Mouse (Mus musculus): Measurements from ENCODE around the gene Oaf. TPM values are rescaled to one million over a fixed set of nuclear protein-coding genes. Genes with fewer than 3 reads are reported as not detected.

The Oaf gene
- polyA plus RNA-seq, 1 experiment from 2014 or later = 38.9 TPM

DNA sequence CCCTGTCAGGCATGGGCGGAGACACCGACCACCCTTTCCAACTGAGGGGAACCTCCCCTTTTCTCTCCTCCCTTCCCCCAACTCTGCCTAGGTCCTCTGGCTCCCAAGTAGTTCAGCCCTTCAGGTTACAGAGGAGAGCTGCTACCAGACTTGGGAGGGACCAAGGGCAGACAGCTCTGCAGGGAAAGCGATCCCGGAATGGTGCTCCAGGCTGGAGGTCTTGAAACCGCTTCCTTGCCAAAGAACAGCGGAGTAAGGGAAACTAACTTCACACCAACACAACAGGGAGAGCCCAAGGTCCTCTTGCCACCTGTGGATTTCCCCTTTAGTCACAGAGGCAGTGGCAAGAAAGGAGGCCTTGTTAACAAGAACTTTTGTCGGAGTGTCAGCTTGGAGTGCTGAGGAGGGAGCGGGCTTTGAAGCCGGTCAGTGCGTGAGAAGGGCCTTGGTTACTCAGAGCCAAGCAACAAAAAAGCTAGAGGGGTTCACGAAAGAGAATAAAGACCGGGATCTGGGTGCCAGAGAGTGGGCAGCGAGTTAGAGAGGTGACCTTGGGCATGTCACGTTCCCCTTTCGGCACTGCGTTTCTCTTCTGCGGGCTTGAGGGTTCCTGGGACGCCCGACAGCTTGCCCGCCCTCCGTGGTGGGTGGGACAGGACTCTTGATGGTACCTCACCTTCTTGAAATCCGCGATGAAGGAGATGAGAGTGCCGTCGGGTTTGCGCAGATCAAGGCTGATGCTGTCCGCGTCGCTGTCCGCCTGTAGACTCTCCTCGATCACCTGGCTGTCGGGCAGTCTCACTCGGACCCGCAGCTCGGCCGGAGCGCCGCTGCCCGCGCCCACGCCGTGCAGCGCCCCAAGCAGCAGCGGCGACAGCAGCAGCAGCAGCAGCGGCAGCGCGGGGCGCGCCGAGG is 823 bp downstream of the Oaf start:
- 0% methylated on average over 51 of the region's 51 CpGs for WGBS
- Histone ChIP-seq H3K4me3 (ENCODE audit: low read depth, low read length) (peak overlapping the region; percentile 74), H3K27ac (ENCODE audit: low read depth, low read length) (peak overlapping the region; percentile 81), H3K27me3 (ENCODE audit: control insufficient read depth, insufficient read depth, low read length) (peaks cover 2% of the 10 kb centered on the region; the same call in 1 of the 2 replicates), H3K9ac (ENCODE audit: low read length) (peak overlapping the region; percentile 73), H3K9me3 (ENCODE audit: control insufficient read depth, low read length) (no peaks in the 10 kb centered on the region), H3K36me3 (ENCODE audit: control insufficient read depth, insufficient read depth, low read length) (no peaks in the 10 kb centered on the region), H3K4me1 (replicated peaks; ENCODE audit: control insufficient read depth, insufficient read depth, low read length) (peaks cover 10% of the 10 kb centered on the region; the same call in 1 of the 2 replicates), H3K4me2 (ENCODE audit: low read depth, low read length, severe bottlenecking) (peak overlapping the region; percentile 78)
- DNase-seq (ENCODE audit: low spot score) = peak; percentile 70
- ATAC-seq (replicated peaks; ENCODE audit: low FRiP score) = peak; percentile 28; the same call in 1 of the 2 replicates

DNA sequence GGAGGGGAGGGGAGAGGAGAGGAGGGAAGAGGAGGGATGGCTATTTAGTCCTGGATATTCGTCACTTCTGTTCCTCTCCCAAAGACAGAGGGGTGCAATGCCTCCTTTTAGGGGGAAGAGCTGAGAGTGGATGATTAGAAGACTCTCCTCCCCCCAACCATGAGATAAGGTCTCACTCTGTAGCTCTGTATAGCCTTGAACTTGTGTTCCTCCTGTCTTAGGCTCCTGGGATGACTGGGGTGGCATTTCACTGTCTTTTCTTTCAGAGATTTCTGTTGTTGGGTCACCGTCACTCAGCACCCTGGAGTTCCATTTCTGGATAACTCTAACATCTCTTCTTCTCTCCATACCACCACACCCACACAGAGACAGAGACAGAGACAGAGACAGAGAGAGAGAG is 1.5 kb downstream of the Oaf start:
- no peak overlapping the region; the same call in 1 of the 2 replicates for H3K9ac ChIP-seq (ENCODE audit: low read length)
- H3K27me3 ChIP-seq (ENCODE audit: control insufficient read depth, insufficient read depth, low read length) = peaks cover 2% of the 10 kb centered on the region; the same call in 1 of the 2 replicates
- peaks cover 10% of the 10 kb centered on the region; the same call in 1 of the 2 replicates for H3K4me1 ChIP-seq (replicated peaks; ENCODE audit: control insufficient read depth, insufficient read depth, low read length)
- no peak overlapping the region for H3K27ac ChIP-seq (ENCODE audit: low read depth, low read length)
- no peaks in the 10 kb centered on the region for H3K36me3 ChIP-seq (ENCODE audit: control insufficient read depth, insufficient read depth, low read length)
- H3K4me2 ChIP-seq (ENCODE audit: low read depth, low read length, severe bottlenecking) = peak overlapping the region; percentile 78
- H3K9me3 ChIP-seq (ENCODE audit: control insufficient read depth, low read length) = no peaks in the 10 kb centered on the region
- WGBS = 24% methylated on average over 2 of the region's 2 CpGs
- ATAC-seq (replicated peaks; ENCODE audit: low FRiP score) (no peak), DNase-seq (ENCODE audit: low spot score) (no peak)
- H3K4me3 ChIP-seq (ENCODE audit: low read depth, low read length) = peak overlapping the region; percentile 74

DNA sequence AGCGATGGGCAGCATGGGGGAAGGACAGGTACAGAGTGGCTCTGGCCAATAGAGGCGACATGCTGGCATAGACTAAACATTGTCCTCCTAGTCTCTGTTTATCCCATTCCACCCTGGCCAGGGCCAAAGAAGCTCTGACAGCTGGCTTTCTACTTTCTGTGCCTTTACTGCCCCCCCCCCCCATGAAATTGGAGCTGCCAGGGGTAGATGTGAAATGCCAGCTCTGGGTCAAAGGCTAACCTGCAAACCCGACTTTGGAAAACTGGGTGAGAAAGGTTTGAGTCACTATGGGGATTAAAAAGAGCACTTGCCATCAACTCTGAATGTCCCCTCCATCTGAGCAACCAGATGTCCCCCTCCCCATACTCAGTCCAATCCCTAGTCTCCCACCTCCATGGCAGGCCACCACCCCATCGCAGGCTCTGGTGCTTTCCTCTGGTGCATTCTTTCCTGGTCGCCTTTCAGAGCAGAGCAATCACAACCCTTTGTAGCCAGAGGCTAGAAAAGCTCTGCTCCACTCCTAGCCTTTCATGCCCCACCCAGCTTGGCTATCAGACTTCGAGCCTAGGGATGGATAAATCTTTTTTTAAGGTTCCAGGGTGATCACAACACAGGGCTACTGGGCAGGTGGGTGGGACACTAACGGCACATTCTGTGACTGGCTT is 2.5 kb downstream of the Oaf start:
- Histone ChIP-seq H3K27ac (ENCODE audit: low read depth, low read length) (no peak overlapping the region), H3K27me3 (ENCODE audit: control insufficient read depth, insufficient read depth, low read length) (peaks cover 2% of the 10 kb centered on the region; the same call in 1 of the 2 replicates), H3K4me2 (ENCODE audit: low read depth, low read length, severe bottlenecking) (peak overlapping the region; percentile 78), H3K9ac (ENCODE audit: low read length) (no peak overlapping the region), H3K36me3 (ENCODE audit: control insufficient read depth, insufficient read depth, low read length) (no peaks in the 10 kb centered on the region), H3K9me3 (ENCODE audit: control insufficient read depth, low read length) (no peaks in the 10 kb centered on the region), H3K4me3 (ENCODE audit: low read depth, low read length) (peak overlapping the region; percentile 74; the same call in 1 of the 2 replicates), H3K4me1 (replicated peaks; ENCODE audit: control insufficient read depth, insufficient read depth, low read length) (peaks cover 10% of the 10 kb centered on the region; the same call in 1 of the 2 replicates)
- ATAC-seq (replicated peaks; ENCODE audit: low FRiP score) (no peak), DNase-seq (ENCODE audit: low spot score) (no peak)
- 46% methylated on average over 7 of the region's 7 CpGs for WGBS

DNA sequence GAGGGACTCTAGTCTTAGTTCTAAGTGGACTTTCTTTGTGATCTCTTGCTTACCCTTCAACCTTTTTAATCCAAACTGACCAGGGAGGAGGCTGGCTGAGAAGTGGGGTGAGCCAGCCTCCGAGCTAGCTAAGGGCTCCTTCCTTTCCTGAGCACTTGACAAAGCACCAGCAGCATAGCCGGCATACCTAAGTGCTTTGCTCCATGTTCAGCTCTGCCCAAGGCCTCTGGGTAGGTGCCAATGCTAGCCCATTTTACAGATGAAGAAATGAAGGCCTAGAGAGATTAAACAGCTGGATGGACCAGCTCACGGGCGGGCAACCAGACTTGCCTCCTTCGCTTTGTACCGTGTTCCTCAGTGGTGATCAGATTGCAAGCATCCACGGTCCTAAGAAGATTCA is 3.1 kb downstream of the Oaf start:
- Histone ChIP-seq H3K4me1 (replicated peaks; ENCODE audit: control insufficient read depth, insufficient read depth, low read length) (peaks cover 14% of the 10 kb centered on the region; the same call in 1 of the 2 replicates), H3K4me2 (ENCODE audit: low read depth, low read length, severe bottlenecking) (no peak overlapping the region), H3K27me3 (ENCODE audit: control insufficient read depth, insufficient read depth, low read length) (peaks cover 2% of the 10 kb centered on the region; the same call in 1 of the 2 replicates), H3K36me3 (ENCODE audit: control insufficient read depth, insufficient read depth, low read length) (no peaks in the 10 kb centered on the region), H3K9me3 (ENCODE audit: control insufficient read depth, low read length) (no peaks in the 10 kb centered on the region), H3K4me3 (ENCODE audit: low read depth, low read length) (no peak overlapping the region), H3K27ac (ENCODE audit: low read depth, low read length) (no peak overlapping the region), H3K9ac (ENCODE audit: low read length) (no peak overlapping the region)
- 88% methylated on average over 7 of the region's 7 CpGs for WGBS
- ATAC-seq (replicated peaks; ENCODE audit: low FRiP score) (no peak), DNase-seq (ENCODE audit: low spot score) (no peak)

DNA sequence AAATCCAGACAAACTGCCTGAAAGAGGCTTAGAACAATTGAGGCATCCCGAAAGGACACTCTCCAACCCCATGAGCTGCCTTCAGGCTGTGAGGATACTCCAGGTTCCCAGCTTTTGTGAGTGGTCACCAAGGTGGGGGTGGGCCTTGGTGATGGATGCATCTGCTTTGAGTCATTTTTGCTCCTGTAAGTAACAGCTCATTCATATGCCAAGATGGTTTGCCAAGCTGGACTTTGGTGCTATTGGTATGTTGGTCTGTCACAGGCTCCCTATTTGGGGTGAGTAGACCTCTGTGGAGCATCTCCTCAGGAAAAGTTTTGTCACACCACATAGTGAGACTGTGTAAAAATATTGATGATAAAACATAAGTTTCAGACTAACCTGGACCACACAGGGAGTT is 3.6 kb downstream of the Oaf start:
- H3K27me3 ChIP-seq (ENCODE audit: control insufficient read depth, insufficient read depth, low read length) = peaks cover 2% of the 10 kb centered on the region; the same call in 1 of the 2 replicates
- H3K4me1 ChIP-seq (replicated peaks; ENCODE audit: control insufficient read depth, insufficient read depth, low read length) = peaks cover 13% of the 10 kb centered on the region; the same call in 1 of the 2 replicates
- no peak for ATAC-seq (replicated peaks; ENCODE audit: low FRiP score)
- no peaks in the 10 kb centered on the region for H3K36me3 ChIP-seq (ENCODE audit: control insufficient read depth, insufficient read depth, low read length)
- no peak overlapping the region for H3K4me3 ChIP-seq (ENCODE audit: low read depth, low read length)
- H3K4me2 ChIP-seq (ENCODE audit: low read depth, low read length, severe bottlenecking) = no peak overlapping the region
- H3K27ac ChIP-seq (ENCODE audit: low read depth, low read length) = no peak overlapping the region
- 81% methylated on average over 1 of the region's 1 CpGs for WGBS
- no peaks in the 10 kb centered on the region for H3K9me3 ChIP-seq (ENCODE audit: control insufficient read depth, low read length)
- DNase-seq (ENCODE audit: low spot score) = no peak
- no peak overlapping the region for H3K9ac ChIP-seq (ENCODE audit: low read length)

DNA sequence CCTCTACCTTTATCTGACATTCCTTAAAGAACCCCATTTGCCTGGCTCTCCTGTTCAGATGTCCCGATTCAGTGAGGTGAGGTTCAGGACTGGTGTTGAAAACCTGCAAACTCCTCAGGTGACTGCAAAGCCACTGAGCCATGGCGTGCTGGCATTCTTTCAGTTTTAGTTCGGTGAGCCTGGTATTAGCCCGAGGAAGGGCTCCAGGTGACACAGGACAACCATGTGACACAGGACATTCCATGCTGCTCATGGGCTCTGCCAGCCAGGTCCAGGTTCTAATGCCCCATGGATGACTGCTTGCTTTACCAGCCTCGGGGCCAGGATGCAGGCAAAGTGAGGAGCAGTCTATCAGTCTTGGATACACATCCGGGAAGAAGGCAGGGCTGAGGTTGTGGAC is 4.4 kb downstream of the Oaf start:
- H3K36me3 ChIP-seq (ENCODE audit: control insufficient read depth, insufficient read depth, low read length) = no peaks in the 10 kb centered on the region
- DNase-seq (ENCODE audit: low spot score) (no peak), ATAC-seq (replicated peaks; ENCODE audit: low FRiP score) (no peak)
- H3K9me3 ChIP-seq (ENCODE audit: control insufficient read depth, low read length) = no peaks in the 10 kb centered on the region
- 83% methylated on average over 6 of the region's 6 CpGs for WGBS
- no peak overlapping the region for H3K4me3 ChIP-seq (ENCODE audit: low read depth, low read length)
- H3K4me2 ChIP-seq (ENCODE audit: low read depth, low read length, severe bottlenecking) = no peak overlapping the region
- H3K27ac ChIP-seq (ENCODE audit: low read depth, low read length) = no peak overlapping the region
- peaks cover 2% of the 10 kb centered on the region; the same call in 1 of the 2 replicates for H3K27me3 ChIP-seq (ENCODE audit: control insufficient read depth, insufficient read depth, low read length)
- peaks cover 10% of the 10 kb centered on the region; the same call in 1 of the 2 replicates for H3K4me1 ChIP-seq (replicated peaks; ENCODE audit: control insufficient read depth, insufficient read depth, low read length)
- H3K9ac ChIP-seq (ENCODE audit: low read length) = no peak overlapping the region

DNA sequence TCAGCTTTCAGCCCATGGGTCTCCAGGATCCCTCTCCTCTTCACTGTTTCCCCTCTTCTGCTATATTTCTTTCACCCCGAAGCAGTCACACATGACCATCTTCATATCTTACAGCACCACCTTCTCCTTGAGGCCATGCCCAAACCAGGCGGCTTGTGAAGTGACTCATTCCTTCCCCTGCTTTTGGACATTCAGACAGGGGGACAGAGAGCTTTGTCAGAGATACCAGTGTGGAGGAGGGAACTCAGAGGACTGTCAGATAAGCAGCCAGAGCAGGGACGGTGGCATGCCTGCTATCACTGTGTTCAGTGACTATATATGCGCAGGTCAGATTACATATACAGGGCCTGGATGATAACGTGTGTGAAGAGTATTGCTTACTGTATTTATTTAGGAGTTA is 5.2 kb downstream of the Oaf start:
- no peak for ATAC-seq (replicated peaks; ENCODE audit: low FRiP score)
- H3K27ac ChIP-seq (ENCODE audit: low read depth, low read length) = no peak overlapping the region
- H3K27me3 ChIP-seq (ENCODE audit: control insufficient read depth, insufficient read depth, low read length) = peaks cover 2% of the 10 kb centered on the region; the same call in 1 of the 2 replicates
- no peak overlapping the region for H3K4me3 ChIP-seq (ENCODE audit: low read depth, low read length)
- no peak for DNase-seq (ENCODE audit: low spot score)
- H3K9ac ChIP-seq (ENCODE audit: low read length) = no peak overlapping the region
- H3K4me1 ChIP-seq (replicated peaks; ENCODE audit: control insufficient read depth, insufficient read depth, low read length) = peaks cover 7% of the 10 kb centered on the region; the same call in 1 of the 2 replicates
- no peaks in the 10 kb centered on the region for H3K9me3 ChIP-seq (ENCODE audit: control insufficient read depth, low read length)
- WGBS = 89% methylated on average over 5 of the region's 5 CpGs
- no peak overlapping the region for H3K4me2 ChIP-seq (ENCODE audit: low read depth, low read length, severe bottlenecking)
- H3K36me3 ChIP-seq (ENCODE audit: control insufficient read depth, insufficient read depth, low read length) = no peaks in the 10 kb centered on the region

DNA sequence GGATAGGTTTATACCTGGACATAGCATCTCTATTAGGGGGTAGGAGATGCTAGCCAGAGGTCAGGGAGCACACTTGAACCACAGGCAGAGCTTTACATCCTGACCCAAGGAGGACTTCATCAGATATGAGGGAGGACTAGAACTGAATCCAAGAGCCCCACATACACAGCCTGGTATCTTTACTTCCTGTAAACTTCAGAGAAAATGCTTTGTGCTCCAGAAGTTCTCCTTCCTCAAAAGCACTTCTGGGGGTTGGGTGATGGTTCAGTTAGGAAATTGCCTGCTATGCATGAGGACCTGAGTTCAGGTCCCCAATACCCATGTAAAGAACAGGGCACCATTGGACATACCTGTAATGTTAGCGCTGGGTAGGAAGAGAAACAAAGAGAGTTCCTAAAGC is 6.2 kb downstream of the Oaf start:
- Histone ChIP-seq H3K4me3 (ENCODE audit: low read depth, low read length) (no peak overlapping the region), H3K9me3 (ENCODE audit: control insufficient read depth, low read length) (no peaks in the 10 kb centered on the region), H3K27me3 (ENCODE audit: control insufficient read depth, insufficient read depth, low read length) (peaks cover under 1% of the 10 kb centered on the region; the same call in 1 of the 2 replicates), H3K4me1 (replicated peaks; ENCODE audit: control insufficient read depth, insufficient read depth, low read length) (peaks cover 5% of the 10 kb centered on the region; the same call in 1 of the 2 replicates), H3K27ac (ENCODE audit: low read depth, low read length) (no peak overlapping the region), H3K36me3 (ENCODE audit: control insufficient read depth, insufficient read depth, low read length) (no peaks in the 10 kb centered on the region), H3K9ac (ENCODE audit: low read length) (no peak overlapping the region), H3K4me2 (ENCODE audit: low read depth, low read length, severe bottlenecking) (no peak overlapping the region)
- DNase-seq (ENCODE audit: low spot score) (no peak), ATAC-seq (replicated peaks; ENCODE audit: low FRiP score) (no peak)
- WGBS = 97% methylated on average over 1 of the region's 1 CpGs

All from forebrain, embryonic 11.5 days (tissue).